In genomic region chr9:102632923-102633537, GRCm38 (mm10) we compare ENCODE assay signal across 8 mouse cellular contexts. TPM values are rescaled to one million over a fixed set of nuclear protein-coding genes. Genes with fewer than 3 reads are reported as not detected.
DNase-seq lines count a peak whose midpoint lies in the region; ATAC-seq and TF ChIP-seq lines count a peak whose summit lies in the region.

No protein-coding gene starts in this region.

- no peak overlapping the region for H3K4me2 ChIP-seq in heart, embryonic 15.5 days

- H3K4me1 ChIP-seq in heart, embryonic 15.5 days (replicated peaks), result peaks cover 39% of the 10 kb centered on the region

- no peak for DNase-seq in gastrocnemius, adult 2 months
- DNase-seq in gastrocnemius, adult 8-10 months (ENCODE audit: low spot score in 2 of 2), result no peak
- peak; percentile 42 to 61 for DNase-seq in CD8-positive naive resting alpha-beta T cell, adult 2 months (ENCODE audit: low read depth in 2 of 2, low spot score in 2 of 2)
- DNase-seq in cerebellum, postnatal 10 days, result peak; percentile 81 to 90
- DNase-seq in kidney, postnatal 25 days, result peak; percentile 49 to 78
- DNase-seq in lung, postnatal 14 days, result peak; percentile 79
- peak; percentile 43 to 48 for DNase-seq in spleen, postnatal 36 days (ENCODE audit: low spot score in 2 of 2)

- H3K36me3 ChIP-seq in heart, embryonic 15.5 days, result 0 out of 2 replicates have a peak, but pooled peaks cover 9% of the 10 kb centered on the region

- peak; percentile 91 for TF ChIP-seq CTCF in gastrocnemius, adult 2 months (IDR thresholded peaks at IDR 0.05)

- peak overlapping the region; percentile 1; the same call in 1 of the 2 replicates for H3K27ac ChIP-seq in gastrocnemius, adult 2 months
- peak overlapping the region; percentile 76 for H3K27ac ChIP-seq in heart, embryonic 15.5 days

- H3K9ac ChIP-seq in heart, embryonic 15.5 days, result no peak overlapping the region

- H3K9me3 ChIP-seq in heart, embryonic 15.5 days (replicated peaks), result no peaks in the 10 kb centered on the region

- 54% methylated on average over 1 of the region's 1 CpGs for WGBS in heart, embryonic 15.5 days

- intact Hi-C loops in gastrocnemius, adult 2 months (cut with DNase I), result no loop called here

- no peak for ATAC-seq in heart, embryonic 15.5 days (replicated peaks; ENCODE audit: insufficient number of reproducible peaks, insufficient read depth, low FRiP score, low read depth)

- no peaks in the 10 kb centered on the region for H3K27me3 ChIP-seq in heart, embryonic 15.5 days

- no peak overlapping the region for H3K4me3 ChIP-seq in gastrocnemius, adult 2 months
- no peak overlapping the region for H3K4me3 ChIP-seq in heart, embryonic 15.5 days

RNA-seq across cellular contexts. Expression of gene Cep63, which starts 6.7 kb away (rescaled TPM):
- 10 to 100 TPM; 18.5 to 25.2 TPM for total RNA-seq in gastrocnemius, adult 2 months (2021)
- total RNA-seq in gastrocnemius, adult 8-10 months (2022), result 10 to 100 TPM; 18.9 to 20.0 (median 19.0) TPM
- 49.5 and 50.2 TPM in 2 replicates for polyA plus RNA-seq in heart, embryonic 15.5 days (2015; fragmentation: Nextera tagmentation; extraction: Ambion mirVana)

RNA-seq across cellular contexts. Expression of gene Anapc13, which starts 6.9 kb away (rescaled TPM):
- 100 to 1,000 TPM; 217 to 239 TPM for total RNA-seq in gastrocnemius, adult 2 months (2021)
- 100 to 1,000 TPM; 232 to 263 (median 246) TPM for total RNA-seq in gastrocnemius, adult 8-10 months (2022)
- polyA plus RNA-seq in heart, embryonic 15.5 days (2015; fragmentation: Nextera tagmentation; extraction: Ambion mirVana), result 216 and 286 TPM in 2 replicates

Comparison
In these comparisons a context has a peak if more than half of its experiments do, and no peak if none do; other contexts are left out.
1. DNase-seq: peak in CD8-positive naive resting alpha-beta T cell, adult 2 months (2 of 2), cerebellum, postnatal 10 days (2 of 2), kidney, postnatal 25 days (2 of 2), lung, postnatal 14 days (single experiment) and spleen, postnatal 36 days (2 of 2); none in gastrocnemius, adult 2 months (single experiment) and gastrocnemius, adult 8-10 months (0 of 2).